Mouse (Mus musculus) stomach, postnatal 0 days (tissue): Measurements from ENCODE around the gene Asb18. TPM values are rescaled to one million over a fixed set of nuclear protein-coding genes. Genes with fewer than 3 reads are reported as not detected.

Source experiments
- ATAC-seq: fragments of 200-750 bp; cut with Nextera tagmentation; 2 replicates; pipeline ENCODE4 v1.8.0; 2017; ENCODE audit not compliant: low FRiP score, low TSS enrichment
- DNase-seq: peaks from one replicate; pipeline ENCODE4 v3.0.0-alpha.2; 2016; ENCODE audit warnings: low spot score
- H3K27ac ChIP-seq: fragments of 300-500 bp; sonication (generic); replicated peaks from 2 replicates; pipeline ENCODE4 v1.5.1; 2014; ENCODE audit warnings: mild to moderate bottlenecking, control low read depth
- H3K27me3 ChIP-seq: fragments of 300-500 bp; sonication (generic); 2 replicates; pipeline ENCODE4 v1.6.1; 2014; ENCODE audit warnings: low read length; ENCODE audit not compliant: control insufficient read depth, insufficient read depth
- H3K36me3 ChIP-seq: fragments of 300-500 bp; sonication (generic); 2 replicates; pipeline ENCODE4 v1.6.1; 2014; ENCODE audit warnings: low read length, mixed read lengths; ENCODE audit not compliant: control insufficient read depth, insufficient read depth
- H3K4me1 ChIP-seq: fragments of 300-500 bp; sonication (generic); replicated peaks from 2 replicates; pipeline ENCODE4 v1.6.1; 2014; ENCODE audit warnings: antibody characterized with exemption; ENCODE audit not compliant: control insufficient read depth, insufficient read depth
- H3K4me2 ChIP-seq: fragments of 300-500 bp; sonication (generic); replicated peaks from 2 replicates; pipeline ENCODE4 v1.6.1; 2014; ENCODE audit warnings: low read depth, mild to moderate bottlenecking, control low read depth, moderate library complexity
- H3K4me3 ChIP-seq: fragments of 300-500 bp; sonication (generic); 2 replicates; pipeline ENCODE4 v1.5.1; 2014; ENCODE audit warnings: low read depth, low read length, control low read depth
- H3K9ac ChIP-seq: fragments of 300-500 bp; sonication (generic); 2 replicates; pipeline ENCODE4 v1.6.1; 2014; ENCODE audit warnings: mild to moderate bottlenecking, low read length, control low read depth, mixed read lengths
- H3K9me3 ChIP-seq: fragments of 300-500 bp; sonication (generic); 2 replicates; pipeline ENCODE4 v1.6.1; 2016; ENCODE audit warnings: low read length; ENCODE audit not compliant: control insufficient read depth
- CTCF ChIP-seq: IDR thresholded peaks from 2 replicates; pipeline ENCODE4 v1.5.1; 2016; ENCODE audit warnings: antibody characterized with exemption, low read depth, mild to moderate bottlenecking, moderate library complexity
- EP300 ChIP-seq: optimal IDR thresholded peaks from 2 replicates; pipeline ENCODE3; 2016; ENCODE audit warnings: antibody characterized with exemption
- WGBS: fragments of 180-500 bp; shearing (Covaris S2); extraction: QIAGEN DNeasy Blood & Tissue Kit; methylation state at CpG from one replicate; pipeline ENCODE4 v1.1.7; 2014; 5-methylcytosine and 5-hydroxymethylcytosine counted together
- polyA plus RNA-seq: library from polyadenylated mRNA; unstranded; fragments of >200 nt; fragmentation: Nextera tagmentation; extraction: Ambion mirVana; gene quantifications from 2 replicates; pipeline ENCODE4 v1.2.1, GENCODE M21; 2015

Asb18 gene
- polyA plus RNA-seq, 1 experiment from 2014 or later = not detected

DNA sequence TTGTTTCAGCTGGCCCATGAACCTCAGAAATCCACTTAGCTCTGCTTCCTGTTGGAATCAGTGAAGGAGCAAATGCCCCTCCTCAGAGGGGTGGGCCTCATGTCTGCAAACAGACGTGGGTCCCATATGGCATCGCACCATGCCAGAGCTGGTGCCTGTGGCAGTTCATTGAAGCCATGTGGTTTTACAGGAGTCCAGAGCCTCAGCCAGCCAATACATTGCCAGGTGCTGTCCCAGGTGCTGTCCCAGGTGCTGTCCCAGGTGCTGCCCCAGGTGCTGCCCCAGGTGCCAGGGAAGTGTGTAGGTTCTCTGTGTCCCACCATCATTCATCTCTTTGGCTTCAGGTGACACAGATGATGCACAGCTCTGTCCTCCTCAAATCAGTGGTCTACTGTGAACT is 13.8 kb upstream of the Asb18 start:
- DNase-seq = peak; percentile 45
- no peak for TF ChIP-seq EP300
- no peak for TF ChIP-seq CTCF
- Histone ChIP-seq H3K27ac (no peak overlapping the region), H3K9me3 (no peaks in the 10 kb centered on the region), H3K27me3 (no peaks in the 10 kb centered on the region), H3K4me2 (no peak overlapping the region), H3K4me3 (no peak overlapping the region), H3K4me1 (no peaks in the 10 kb centered on the region), H3K36me3 (no peaks in the 10 kb centered on the region), H3K9ac (no peak overlapping the region)
- 61% methylated on average over 2 of the region's 2 CpGs for WGBS
- no peak for ATAC-seq

GRCm38 (mm10) chr1:90026945-90027344 is 12.5 kb upstream of the Asb18 start:
- DNase-seq = peak; percentile 40
- Histone ChIP-seq H3K27ac (no peak overlapping the region), H3K4me2 (no peak overlapping the region), H3K9me3 (no peaks in the 10 kb centered on the region), H3K4me3 (no peak overlapping the region), H3K27me3 (no peaks in the 10 kb centered on the region), H3K4me1 (no peaks in the 10 kb centered on the region), H3K36me3 (no peaks in the 10 kb centered on the region), H3K9ac (no peak overlapping the region)
- no peak for ATAC-seq
- WGBS = 25% methylated on average over 3 of the region's 3 CpGs
- TF ChIP-seq CTCF (peak; percentile 79), EP300 (no peak)

- H3K4me2 ChIP-seq = no peak overlapping the region
- no peaks in the 10 kb centered on the region for H3K36me3 ChIP-seq
- DNase-seq = no peak
- no peaks in the 10 kb centered on the region for H3K4me1 ChIP-seq
- H3K9ac ChIP-seq = no peak overlapping the region
- no peak overlapping the region for H3K4me3 ChIP-seq
- 74% methylated on average over 5 of the region's 5 CpGs for WGBS
- no peak for ATAC-seq
- TF ChIP-seq EP300 = no peak
- no peak for TF ChIP-seq CTCF
- H3K27ac ChIP-seq = no peak overlapping the region
- H3K9me3 ChIP-seq = no peaks in the 10 kb centered on the region
- H3K27me3 ChIP-seq = no peaks in the 10 kb centered on the region
These were observed 5.9 kb upstream of the Asb18 start for GRCm38 (mm10) chr1:90020336-90020735.

- DNase-seq (no peak), ATAC-seq (no peak)
- Histone ChIP-seq H3K4me1 (no peaks in the 10 kb centered on the region), H3K27ac (no peak overlapping the region), H3K9ac (no peak overlapping the region), H3K4me3 (no peak overlapping the region), H3K36me3 (no peaks in the 10 kb centered on the region), H3K27me3 (no peaks in the 10 kb centered on the region), H3K9me3 (no peaks in the 10 kb centered on the region), H3K4me2 (no peak overlapping the region)
- 60% methylated on average over 6 of the region's 6 CpGs for WGBS
- TF ChIP-seq CTCF (no peak), EP300 (no peak)
These were observed 3.6 kb upstream of the Asb18 start for GRCm38 (mm10) chr1:90018071-90018470.

DNA sequence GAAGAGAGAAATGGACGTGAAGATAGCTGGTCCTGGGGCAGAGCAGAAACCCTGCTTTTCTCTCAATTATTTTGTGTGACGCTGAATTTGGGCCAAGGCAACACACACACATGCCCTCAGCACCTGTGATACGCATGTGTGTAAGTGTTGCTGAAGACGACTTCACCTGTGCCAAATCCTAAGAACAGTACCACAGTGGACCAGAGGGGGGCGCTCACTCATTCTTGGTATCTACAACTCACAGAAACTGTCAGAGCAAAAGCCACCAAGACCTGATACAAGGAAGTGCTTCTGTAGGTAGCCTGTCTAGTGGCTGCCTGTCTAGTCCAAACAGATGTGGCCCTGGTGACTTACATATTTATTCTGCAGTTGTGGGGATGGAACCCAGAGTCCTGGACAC is 1.2 kb downstream of the Asb18 start:
- no peak overlapping the region for H3K27ac ChIP-seq
- H3K27me3 ChIP-seq = no peaks in the 10 kb centered on the region
- no peaks in the 10 kb centered on the region for H3K36me3 ChIP-seq
- H3K4me1 ChIP-seq = no peaks in the 10 kb centered on the region
- no peak overlapping the region for H3K4me2 ChIP-seq
- H3K9me3 ChIP-seq = no peaks in the 10 kb centered on the region
- WGBS = 78% methylated on average over 5 of the region's 5 CpGs
- no peak for DNase-seq
- H3K9ac ChIP-seq = no peak overlapping the region
- H3K4me3 ChIP-seq = no peak overlapping the region
- no peak for ATAC-seq
- TF ChIP-seq CTCF (no peak), EP300 (no peak)

DNA sequence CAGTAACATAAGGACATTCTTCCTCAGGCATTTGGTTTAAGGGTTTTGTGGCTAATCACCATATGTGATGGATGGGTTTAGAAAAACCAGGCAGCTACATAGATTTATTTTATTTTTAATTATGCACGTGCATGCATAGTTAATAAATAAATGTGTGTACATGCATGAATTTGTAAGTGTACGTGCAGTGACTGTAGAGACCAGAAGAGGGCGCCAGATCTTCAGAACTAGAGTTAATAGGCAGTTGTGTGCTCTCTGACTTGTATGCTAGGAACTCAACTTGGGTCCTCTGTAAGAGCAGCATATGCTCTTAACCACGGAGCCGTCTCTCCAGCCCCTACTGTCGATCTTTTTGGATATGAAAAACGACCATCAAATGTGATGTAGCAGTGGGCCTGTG is 1.6 kb downstream of the Asb18 start:
- Histone ChIP-seq H3K36me3 (no peaks in the 10 kb centered on the region), H3K4me3 (no peak overlapping the region), H3K4me1 (no peaks in the 10 kb centered on the region), H3K9ac (no peak overlapping the region), H3K4me2 (no peak overlapping the region), H3K27me3 (no peaks in the 10 kb centered on the region), H3K27ac (no peak overlapping the region), H3K9me3 (no peaks in the 10 kb centered on the region)
- ATAC-seq (no peak), DNase-seq (no peak)
- 65% methylated on average over 7 of the region's 7 CpGs for WGBS
- TF ChIP-seq EP300 (no peak), CTCF (peak; percentile 39)
